Mouse (Mus musculus) forebrain, postnatal 0 days (tissue): ENCODE measurements at regions not wholly inside any gene's neighbourhood (a gene's known extent, or its start where the extent isn't known, plus 50 kb on each side); places are given as distances from the start of the nearest gene placed in this dataset.

Experiments used
- ATAC-seq: fragments of 200-750 bp; cut with Nextera tagmentation; 2 replicates; pipeline ENCODE4 v1.8.0; 2017; ENCODE audit warnings: mild to moderate bottlenecking, moderate library complexity
- DNase-seq: peaks from one replicate; pipeline ENCODE4 v3.0.0-alpha.2; 2015
- H3K27ac ChIP-seq: fragments of 300-500 bp; sonication (generic); 2 replicates; pipeline ENCODE4 v1.5.1; 2014; ENCODE audit warnings: low read depth, mild to moderate bottlenecking, antibody characterized with exemption, low read length, moderate library complexity, mixed read lengths
- H3K27me3 ChIP-seq: fragments of 300-500 bp; sonication (generic); 2 replicates; pipeline ENCODE4 v1.6.1; 2014; ENCODE audit warnings: mild to moderate bottlenecking, low read length, mixed read lengths; ENCODE audit not compliant: insufficient read depth
- H3K36me3 ChIP-seq: fragments of 300-500 bp; sonication (generic); 2 replicates; pipeline ENCODE4 v1.6.1; 2014; ENCODE audit warnings: mild to moderate bottlenecking, moderate library complexity; ENCODE audit not compliant: insufficient read depth
- H3K4me1 ChIP-seq: fragments of 300-500 bp; sonication (generic); 2 replicates; pipeline ENCODE4 v1.6.1; 2014; ENCODE audit warnings: antibody characterized with exemption; ENCODE audit not compliant: insufficient read depth
- H3K4me2 ChIP-seq: fragments of 300-500 bp; sonication (generic); 2 replicates; pipeline ENCODE4 v1.6.1; 2014; ENCODE audit warnings: low read depth, mild to moderate bottlenecking, moderate library complexity
- H3K4me3 ChIP-seq: fragments of 300-500 bp; sonication (generic); 2 replicates; pipeline ENCODE4 v1.5.1; 2014; ENCODE audit warnings: low read depth, low read length, mixed read lengths
- H3K9ac ChIP-seq: fragments of 300-500 bp; sonication (generic); 2 replicates; pipeline ENCODE4 v1.6.1; 2014; ENCODE audit warnings: mild to moderate bottlenecking
- H3K9me3 ChIP-seq: fragments of 300-500 bp; sonication (generic); 2 replicates; pipeline ENCODE4 v1.6.1; 2016; ENCODE audit warnings: low read length
- CTCF ChIP-seq: sonication (generic); IDR thresholded peaks from 2 replicates; pipeline ENCODE4 v1.5.1; 2016; ENCODE audit warnings: antibody characterized with exemption, control low read depth, low read depth
- WGBS: fragments of 180-500 bp; shearing (Covaris S2); extraction: QIAGEN DNeasy Blood & Tissue Kit; methylation state at CpG from one replicate; pipeline ENCODE4 v1.1.7; 2014; 5-methylcytosine and 5-hydroxymethylcytosine counted together

GRCm38 (mm10) chrX:23556271-23556670 is 136.6 kb upstream of the Wdr44 start:
- DNase-seq (no peak), ATAC-seq (no peak)
- Histone ChIP-seq H3K27me3 (no peaks in the 10 kb centered on the region), H3K9me3 (no peaks in the 10 kb centered on the region), H3K27ac (no peak overlapping the region), H3K9ac (no peak overlapping the region), H3K4me1 (no peaks in the 10 kb centered on the region), H3K4me3 (no peak overlapping the region), H3K4me2 (no peak overlapping the region), H3K36me3 (no peaks in the 10 kb centered on the region)
- 29% methylated on average over 1 of the region's 1 CpGs for WGBS
- no peak for TF ChIP-seq CTCF

GRCm38 (mm10) chrX:23565581-23565980 is 127.3 kb upstream of the Wdr44 start:
- WGBS = 24% methylated on average over 3 of the region's 3 CpGs
- DNase-seq = peak; percentile 60

More at GRCm38 (mm10) chrX:23565581-23565980, 127.3 kb upstream of the Wdr44 start:
- ATAC-seq = no peak
- H3K36me3 ChIP-seq = no peaks in the 10 kb centered on the region
- TF ChIP-seq CTCF = peak; percentile 68
- no peak overlapping the region for H3K4me3 ChIP-seq
- H3K9me3 ChIP-seq = no peaks in the 10 kb centered on the region
- no peak overlapping the region for H3K27ac ChIP-seq
- H3K4me1 ChIP-seq = no peaks in the 10 kb centered on the region
- no peak overlapping the region for H3K9ac ChIP-seq
- H3K4me2 ChIP-seq = no peak overlapping the region
- no peaks in the 10 kb centered on the region for H3K27me3 ChIP-seq
